Mouse (Mus musculus): ENCODE data around the gene Lingo4.

GRCm38 (mm10) chr3:94379831-94380510 lies 18.3 kb upstream of the Lingo4 start:
- TF ChIP-seq POLR2A (IDR thresholded peaks at IDR 0.05; ENCODE audit: insufficient read depth, low read depth, low read length), result no peak
- no peak for TF ChIP-seq CTCF (IDR thresholded peaks at IDR 0.05; ENCODE audit: insufficient read depth, low read depth, low read length)

All from olfactory bulb, adult 2 months (tissue).